ENCODE assay signal across 16 mouse cellular contexts in the genomic region with DNA sequence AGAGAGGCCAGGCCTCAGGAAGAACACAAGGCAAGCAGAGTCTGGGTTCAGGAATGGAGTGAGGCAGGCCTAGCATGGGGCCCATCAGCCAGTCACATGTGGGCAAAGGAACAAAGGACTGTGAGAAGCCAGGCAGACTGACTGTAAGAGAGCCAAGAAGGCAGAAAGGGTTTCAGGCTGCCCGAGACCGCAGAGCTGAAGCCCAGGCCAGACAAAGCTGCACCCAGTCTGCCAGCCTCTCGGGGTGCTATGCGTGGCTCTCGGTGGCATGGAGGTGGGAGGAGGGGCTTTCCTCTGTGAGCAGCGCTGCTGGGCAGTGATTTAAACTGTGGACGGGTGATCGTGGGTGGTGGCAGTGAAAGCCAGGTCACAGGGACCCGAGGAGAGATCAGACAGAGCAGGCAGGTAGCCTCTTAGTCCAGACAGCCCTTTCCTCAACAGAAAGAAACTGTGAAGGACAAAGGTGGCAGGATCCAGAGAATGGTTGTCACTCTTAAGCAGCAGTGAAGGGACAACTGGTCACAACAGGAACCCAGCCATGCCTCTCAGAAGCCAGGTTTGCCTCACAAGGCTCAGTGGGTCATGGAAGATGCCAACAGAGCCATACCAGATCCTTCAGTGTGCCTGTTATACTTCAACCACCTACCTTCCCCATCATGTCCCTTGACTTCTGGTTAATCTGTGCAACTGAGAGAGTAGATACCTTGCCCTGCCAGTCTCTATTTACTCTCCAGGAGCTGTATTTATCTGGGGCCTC. TPM values are rescaled to one million over a fixed set of nuclear protein-coding genes. Genes with fewer than 3 reads are reported as not detected.
DNase-seq lines count a peak whose midpoint lies in the region; ATAC-seq and TF ChIP-seq lines count a peak whose summit lies in the region.
"Had no signal": no experiment of that assay in that cellular context is flagged by ENCODE, and none has a peak within 500 bp of the region (broad histone marks: within the 10 kb centered on the region; RNA-seq: fewer than 3 reads in every experiment).

No protein-coding gene starts in this region.

- no peak for ATAC-seq in heart, postnatal 0 days (ENCODE audit: insufficient read depth, low read depth)
- ATAC-seq: forebrain, embryonic 15.5 days; midbrain, embryonic 16.5 days had no signal

- H3K9me3 ChIP-seq in heart, embryonic 10.5 days, result no peaks in the 10 kb centered on the region
- H3K9me3 ChIP-seq in heart, postnatal 0 days (replicated peaks; ENCODE audit: control insufficient read depth, low read length), result no peaks in the 10 kb centered on the region
- H3K9me3 ChIP-seq: embryonic facial prominence, embryonic 13.5 days; forebrain, embryonic 15.5 days had no signal

- H3K36me3 ChIP-seq in heart, embryonic 10.5 days, result peaks cover 66% of the 10 kb centered on the region
- H3K36me3 ChIP-seq in heart, postnatal 0 days (replicated peaks; ENCODE audit: control insufficient read depth, insufficient read depth, low read length), result peaks cover 49% of the 10 kb centered on the region
- H3K36me3 ChIP-seq: embryonic facial prominence, embryonic 13.5 days; forebrain, embryonic 15.5 days had no signal

- WGBS in heart, embryonic 10.5 days, result 70% methylated on average over 9 of the region's 9 CpGs
- 62% methylated on average over 9 of the region's 9 CpGs for WGBS in heart, postnatal 0 days

- H3K27me3 ChIP-seq in heart, embryonic 10.5 days (ENCODE audit: insufficient read depth, poor library complexity, severe bottlenecking), result no peaks in the 10 kb centered on the region
- no peaks in the 10 kb centered on the region for H3K27me3 ChIP-seq in heart, postnatal 0 days (ENCODE audit: control insufficient read depth, insufficient read depth, low read length)
- H3K27me3 ChIP-seq: embryonic facial prominence, embryonic 13.5 days; forebrain, embryonic 15.5 days had no signal

- H3K4me3 ChIP-seq in heart, embryonic 10.5 days, result no peak overlapping the region
- H3K4me3 ChIP-seq in left cerebral cortex, adult 2 months, result no peak overlapping the region
- H3K4me3 ChIP-seq in heart, postnatal 0 days (ENCODE audit: low read depth, low read length), result no peak overlapping the region
- H3K4me3 ChIP-seq: embryonic facial prominence, embryonic 13.5 days; forebrain, embryonic 15.5 days had no signal

- H3K4me1 ChIP-seq in heart, embryonic 10.5 days, result peaks cover 40% of the 10 kb centered on the region
- peaks cover 32% of the 10 kb centered on the region for H3K4me1 ChIP-seq in heart, postnatal 0 days (ENCODE audit: control insufficient read depth, insufficient read depth)
- H3K4me1 ChIP-seq: forebrain, embryonic 15.5 days had no signal

- intact Hi-C loops in heart, postnatal 10 days (cut with DNase I), result no loop called here
- intact Hi-C loops in left cerebral cortex, adult 2 months (cut with DNase I), result no loop called here
- intact Hi-C loops in left cerebral cortex, postnatal 36 days (cut with DNase I), result no loop called here

- TF ChIP-seq EP300 in heart, postnatal 0 days (IDR thresholded peaks at IDR 0.05; ENCODE audit: low read depth), result no peak

- no peak overlapping the region for H3K4me2 ChIP-seq in heart, postnatal 0 days (ENCODE audit: low read depth, low read length)
- H3K4me2 ChIP-seq: embryonic facial prominence, embryonic 13.5 days; forebrain, embryonic 15.5 days had no signal

- H3K9ac ChIP-seq in heart, postnatal 0 days (replicated peaks; ENCODE audit: low read depth, low read length), result 0 out of 2 replicates have a peak overlapping the region, but pooled peaks have one; percentile 21
- H3K9ac ChIP-seq: embryonic facial prominence, embryonic 13.5 days; forebrain, embryonic 15.5 days had no signal

- TF ChIP-seq CTCF in left cerebral cortex, adult 2 months (IDR thresholded peaks at IDR 0.05), result no peak
- TF ChIP-seq CTCF in heart, postnatal 0 days (IDR thresholded peaks at IDR 0.05; ENCODE audit: low read depth), result no peak

- no peak for DNase-seq in heart, embryonic 10.5 days (ENCODE audit: low spot score)
- DNase-seq in heart, postnatal 10 days, result no peak
- DNase-seq in left cerebral cortex, adult 2 months (ENCODE audit: extremely low spot score in 1 of 2, low spot score in 2 of 2), result no peak
- DNase-seq in left cerebral cortex, postnatal 36 days (ENCODE audit: low spot score in 2 of 2), result no peak
- DNase-seq in cerebellum, adult 9-10 months, result peak; percentile 61
- no peak for DNase-seq in heart, postnatal 0 days (ENCODE audit: low spot score)
- DNase-seq in layer of hippocampus, adult 11-12 months (ENCODE audit: low spot score), result no peak
- DNase-seq in testis, postnatal 14 days (ENCODE audit: low spot score), result no peak
- DNase-seq: adrenal gland, postnatal 10 days; gastrocnemius, postnatal 36 days; kidney, adult 9 months; liver; lung, postnatal 14 days had no signal

- peak overlapping the region; percentile 32; the same call in 1 of the 2 replicates for H3K27ac ChIP-seq in heart, embryonic 10.5 days
- H3K27ac ChIP-seq in left cerebral cortex, adult 2 months, result peak overlapping the region; percentile 93
- peak overlapping the region; percentile 26 for H3K27ac ChIP-seq in heart, postnatal 0 days (ENCODE audit: low read depth)
- H3K27ac ChIP-seq: embryonic facial prominence, embryonic 13.5 days; forebrain, embryonic 15.5 days had no signal

RNA-seq across cellular contexts. Expression of a gene that starts 45.9 kb away (rescaled TPM):
- 132 and 215 TPM in 2 replicates for polyA plus RNA-seq in heart, embryonic 10.5 days (2016; fragmentation: Nextera tagmentation; extraction: Ambion mirVana)
- 100 to 1,000 TPM; 263 to 279 TPM for total RNA-seq in heart, postnatal 10 days (2021)
- total RNA-seq in left cerebral cortex, adult 2 months (2021), result 10 to 100 TPM; 45.5 to 49.1 TPM
- total RNA-seq in left cerebral cortex, postnatal 36 days (2021), result 10 to 100 TPM; 43.6 to 49.5 TPM
- total RNA-seq in heart, postnatal 0 days (2014; rRNA removed; ENCODE audit: low replicate concordance), result 127 and 163 TPM in 2 replicates
- 220 and 224 TPM in 2 replicates for polyA plus RNA-seq in heart, postnatal 0 days (2015; fragmentation: Nextera tagmentation; extraction: Ambion mirVana)

RNA-seq across cellular contexts. Expression of a gene that starts 53.8 kb away (rescaled TPM):
- 67.1 and 83.5 TPM in 2 replicates for polyA plus RNA-seq in heart, embryonic 10.5 days (2016; fragmentation: Nextera tagmentation; extraction: Ambion mirVana)
- 10 to 100 TPM; 28.3 to 30.2 TPM for total RNA-seq in heart, postnatal 10 days (2021)
- 10 to 100 TPM; 47.4 to 49.5 TPM for total RNA-seq in left cerebral cortex, adult 2 months (2021)
- 10 to 100 TPM; 43.3 to 49.9 TPM for total RNA-seq in left cerebral cortex, postnatal 36 days (2021)
- 18.2 and 25.9 TPM in 2 replicates for total RNA-seq in heart, postnatal 0 days (2014; rRNA removed; ENCODE audit: low replicate concordance)
- polyA plus RNA-seq in heart, postnatal 0 days (2015; fragmentation: Nextera tagmentation; extraction: Ambion mirVana), result 24.1 and 25.7 TPM in 2 replicates

RNA-seq across cellular contexts. Expression of a gene that starts 53.9 kb away (rescaled TPM):
- polyA plus RNA-seq in heart, embryonic 10.5 days (2016; fragmentation: Nextera tagmentation; extraction: Ambion mirVana), result 40.5 and 40.7 TPM in 2 replicates
- 10 to 100 TPM; 16.3 to 20.7 TPM for total RNA-seq in heart, postnatal 10 days (2021)
- total RNA-seq in left cerebral cortex, adult 2 months (2021), result 10 to 100 TPM; 17.8 to 18.6 TPM
- 10 to 100 TPM; 14.3 to 21.4 TPM for total RNA-seq in left cerebral cortex, postnatal 36 days (2021)
- 16.4 and 17.8 TPM in 2 replicates for total RNA-seq in heart, postnatal 0 days (2014; rRNA removed; ENCODE audit: low replicate concordance)
- 13.5 and 15.3 TPM in 2 replicates for polyA plus RNA-seq in heart, postnatal 0 days (2015; fragmentation: Nextera tagmentation; extraction: Ambion mirVana)

Comparison
In these comparisons a context has a peak if more than half of its experiments do, and no peak if none do; other contexts are left out.
1. H3K27ac ChIP-seq: peak in every context shown above with its lines; median percentile 93 in left cerebral cortex, adult 2 months; 32 in heart, embryonic 10.5 days; 26 in heart, postnatal 0 days.